Mouse (Mus musculus) spleen, adult 18-20 months (tissue): ENCODE data around the gene Inip.

Experiments
- DNase-seq, 2 experiments: peaks; one replicate each; pipeline ENCODE4 v3.0.0; 2022; ENCODE audit warnings: mixed read lengths in 2 of 2

Gene Inip

GRCm38 (mm10) chr4:59801489-59801888 is at the start of gene Inip:
Gene Inip (minus strand): TSS chr4:59801589.
- no peak for DNase-seq

- peak; percentile 68 to 84 for DNase-seq
These were observed 48.8 kb upstream of the Inip start for GRCm38 (mm10) chr4:59850181-59850580.

- no peak for DNase-seq
These were observed 46.1 kb upstream of the Inip start for GRCm38 (mm10) chr4:59847447-59847846.

GRCm38 (mm10) chr4:59845245-59845637 is 43.9 kb upstream of the Inip start:
- no peak for DNase-seq

- no peak for DNase-seq
These were observed 43.3 kb upstream of the Inip start for GRCm38 (mm10) chr4:59844460-59845244.

GRCm38 (mm10) chr4:59837659-59838058 is 36.3 kb upstream of the Inip start:
- no peak for DNase-seq

- DNase-seq: no peak
These were observed 31.4 kb upstream of the Inip start for GRCm38 (mm10) chr4:59832810-59833209.

- no peak for DNase-seq
These were observed 29.6 kb upstream of the Inip start for GRCm38 (mm10) chr4:59831038-59831437.

GRCm38 (mm10) chr4:59829072-59829471 is 27.7 kb upstream of the Inip start:
- DNase-seq: no peak

GRCm38 (mm10) chr4:59826381-59826780 is 25.0 kb upstream of the Inip start:
- no peak for DNase-seq

- DNase-seq: no peak
These were observed 24.2 kb upstream of the Inip start for GRCm38 (mm10) chr4:59825634-59826033.

- no peak for DNase-seq
These were observed 23.5 kb upstream of the Inip start for GRCm38 (mm10) chr4:59824860-59825259.

GRCm38 (mm10) chr4:59823470-59823869 is 22.1 kb upstream of the Inip start:
- no peak for DNase-seq

GRCm38 (mm10) chr4:59822119-59822518 is 20.7 kb upstream of the Inip start:
- no peak for DNase-seq

GRCm38 (mm10) chr4:59821516-59821915 is 20.1 kb upstream of the Inip start:
- no peak for DNase-seq

GRCm38 (mm10) chr4:59819477-59820022 is 18.2 kb upstream of the Inip start:
- no peak for DNase-seq

GRCm38 (mm10) chr4:59819054-59819472 is 17.7 kb upstream of the Inip start:
- DNase-seq: no peak

GRCm38 (mm10) chr4:59818498-59818897 is 17.1 kb upstream of the Inip start:
- DNase-seq: no peak

- no peak for DNase-seq
These were observed 16.4 kb upstream of the Inip start for GRCm38 (mm10) chr4:59817790-59818189.

- no peak for DNase-seq
These were observed 15.1 kb upstream of the Inip start for GRCm38 (mm10) chr4:59816477-59816876.

- no peak for DNase-seq
These were observed 14.6 kb upstream of the Inip start for GRCm38 (mm10) chr4:59816016-59816415.

GRCm38 (mm10) chr4:59815121-59815810 is 13.9 kb upstream of the Inip start:
- peak in 1 of 2 experiments; percentile 23 for DNase-seq

GRCm38 (mm10) chr4:59814094-59814493 is 12.7 kb upstream of the Inip start:
- no peak for DNase-seq

GRCm38 (mm10) chr4:59808396-59808795 is 7.0 kb upstream of the Inip start:
- DNase-seq: no peak
